Mouse (Mus musculus) liver, embryonic 14.5 days (tissue): ENCODE data around the gene Nup107. TPM values are rescaled to one million over a fixed set of nuclear protein-coding genes. Genes with fewer than 3 reads are reported as not detected.

ENCODE experiments used
- ATAC-seq: fragments of 200-750 bp; cut with Nextera tagmentation; 2 replicates; pipeline ENCODE4 v1.8.0; 2017; ENCODE audit warnings: moderate number of reproducible peaks, mild to moderate bottlenecking, moderate library complexity; ENCODE audit not compliant: insufficient read depth
- DNase-seq, 3 experiments: peaks; one replicate each; pipeline ENCODE4 v3.0.0-alpha.2; 2012 to 2013; ENCODE audit warnings: low read depth in 3 of 3, low spot score in 3 of 3
- H3K27ac ChIP-seq: fragments of 300-500 bp; sonication (generic); 2 replicates; pipeline ENCODE4 v1.5.1; 2014; ENCODE audit warnings: moderate library complexity, mild to moderate bottlenecking, control low read depth, inconsistent platforms
- H3K27me3 ChIP-seq: fragments of 300-500 bp; sonication (generic); 2 replicates; pipeline ENCODE4 v1.6.1; 2014; ENCODE audit warnings: mild to moderate bottlenecking, low read length, moderate library complexity; ENCODE audit not compliant: control insufficient read depth, insufficient read depth
- H3K36me3 ChIP-seq: fragments of 300-500 bp; sonication (generic); replicated peaks from 2 replicates; pipeline ENCODE4 v1.6.1; 2014; ENCODE audit warnings: low read depth; ENCODE audit not compliant: control insufficient read depth, insufficient read depth
- H3K4me1 ChIP-seq, 2 experiments: fragments of 200-500 bp in 1 of 2; fragments of 300-500 bp in 1 of 2; sonication (generic) in 1 of 2; replicated peaks; 2 replicates each; pipeline ENCODE4 v1.6.1; 2012 to 2014; ENCODE audit warnings: antibody characterized with exemption in 1 of 2, inconsistent platforms in 1 of 2, low read length in 1 of 2; ENCODE audit not compliant: control insufficient read depth in 2 of 2, insufficient read depth in 2 of 2
- H3K4me2 ChIP-seq: fragments of 300-500 bp; sonication (generic); 2 replicates; pipeline ENCODE4 v1.6.1; 2014; ENCODE audit warnings: low read depth, mild to moderate bottlenecking, control low read depth, moderate library complexity
- H3K4me3 ChIP-seq, 2 experiments: fragments of 200-500 bp in 1 of 2; fragments of 300-500 bp in 1 of 2; sonication (generic) in 1 of 2; 2 replicates each; pipeline ENCODE4 v1.5.1; 2012 to 2014; ENCODE audit warnings: low read depth in 2 of 2, low read length in 2 of 2, mild to moderate bottlenecking in 2 of 2, control low read depth in 1 of 2, inconsistent platforms in 1 of 2, moderate library complexity in 1 of 2; ENCODE audit not compliant: insufficient read depth in 1 of 2
- H3K9ac ChIP-seq: fragments of 300-500 bp; sonication (generic); replicated peaks from 2 replicates; pipeline ENCODE4 v1.6.1; 2014; ENCODE audit warnings: mild to moderate bottlenecking, control low read depth, moderate library complexity
- H3K9me3 ChIP-seq: fragments of 300-500 bp; sonication (generic); 2 replicates; pipeline ENCODE4 v1.6.1; 2016; ENCODE audit warnings: low read length, mixed read lengths; ENCODE audit not compliant: control insufficient read depth
- CTCF ChIP-seq: IDR thresholded peaks from 2 replicates; pipeline ENCODE4 v1.5.1; 2016; ENCODE audit warnings: antibody characterized with exemption, low read depth, control low read depth
- EP300 ChIP-seq: IDR thresholded peaks from 2 replicates; pipeline ENCODE4 v1.6.1; 2016; ENCODE audit warnings: antibody characterized with exemption, low read depth
- WGBS: fragments of 180-500 bp; shearing (Covaris S2); extraction: QIAGEN DNeasy Blood & Tissue Kit; methylation state at CpG from one replicate; pipeline ENCODE4 v1.1.7; 2014; ENCODE audit not compliant: insufficient replicate concordance; 5-methylcytosine and 5-hydroxymethylcytosine counted together
- polyA plus RNA-seq, 2 experiments: library from polyadenylated mRNA; depleted of rRNA in 1 of 2; stranded (reverse) in 1 of 2; unstranded in 1 of 2; fragments of >200 nt; fragmentation: Nextera tagmentation in 1 of 2; extraction: Ambion mirVana in 1 of 2; gene quantifications; 2 replicates each; pipeline versions ENCODE4 v1.2.1 to v1.2.3; 2012 to 2014

Gene Nup107
- polyA plus RNA-seq (2012; rRNA removed) = 14.9 and 28.8 TPM in 2 replicates
- 45.0 and 46.8 TPM in 2 replicates for polyA plus RNA-seq (2014; fragmentation: Nextera tagmentation; extraction: Ambion mirVana)

GRCm38 (mm10) chr10:117792141-117793091 lies at the start of gene Nup107:
Gene Nup107 (minus strand): TSS chr10:117792705.
- H3K36me3 ChIP-seq = peaks cover 12% of the 10 kb centered on the region
- peak; percentile 98 to 99 (median 98) for DNase-seq
- peaks cover 13 to 15% of the 10 kb centered on the region in 2 experiments for H3K4me1 ChIP-seq
- peak; percentile 98 for ATAC-seq
- H3K27ac ChIP-seq = peak within 1 kb of the TSS; percentile 74
- TF ChIP-seq CTCF (no peak), EP300 (no peak)
- peak within 1 kb of the TSS; percentile 75 for H3K9ac ChIP-seq
- H3K27me3 ChIP-seq = no peaks in the 10 kb centered on the region
- peak within 1 kb of the TSS; percentile 78 to 90 for H3K4me3 ChIP-seq
- peak within 1 kb of the TSS; percentile 95 for H3K4me2 ChIP-seq
- under 1% methylated on average over 75 of the region's 75 CpGs for WGBS
- H3K9me3 ChIP-seq = no peaks in the 10 kb centered on the region

GRCm38 (mm10) chr10:117841765-117842164 lies 49.3 kb upstream of the Nup107 start:
- Histone ChIP-seq H3K4me1 (peaks cover 6 to 19% of the 10 kb centered on the region in 2 experiments), H3K9me3 (no peaks in the 10 kb centered on the region), H3K4me2 (no peak overlapping the region; the same call in 1 of the 2 replicates), H3K27me3 (no peaks in the 10 kb centered on the region), H3K4me3 (no peak overlapping the region), H3K9ac (no peak overlapping the region), H3K27ac (no peak overlapping the region), H3K36me3 (no peaks in the 10 kb centered on the region)
- ATAC-seq (no peak), DNase-seq (no peak)
- WGBS = 65% methylated on average over 1 of the region's 1 CpGs
- TF ChIP-seq CTCF (no peak), EP300 (no peak)

- WGBS = 32% methylated on average over 5 of the region's 5 CpGs
- ATAC-seq = no peak
- Histone ChIP-seq H3K9me3 (no peaks in the 10 kb centered on the region), H3K27ac (no peak overlapping the region), H3K36me3 (no peaks in the 10 kb centered on the region), H3K4me2 (peak overlapping the region; percentile 15; the same call in 1 of the 2 replicates), H3K4me3 (no peak overlapping the region), H3K9ac (no peak overlapping the region), H3K4me1 (peaks cover 4 to 14% of the 10 kb centered on the region in 2 experiments), H3K27me3 (no peaks in the 10 kb centered on the region)
- no peak for DNase-seq
- TF ChIP-seq CTCF (no peak), EP300 (no peak)
Observed at GRCm38 (mm10) chr10:117840431-117840995, 48.0 kb upstream of the Nup107 start.

GRCm38 (mm10) chr10:117839737-117840136 lies 47.2 kb upstream of the Nup107 start:
- WGBS = 80% methylated on average over 3 of the region's 3 CpGs
- H3K4me2 ChIP-seq = no peak overlapping the region
- H3K36me3 ChIP-seq = no peaks in the 10 kb centered on the region
- no peak overlapping the region for H3K9ac ChIP-seq
- no peaks in the 10 kb centered on the region for H3K27me3 ChIP-seq
- H3K27ac ChIP-seq = no peak overlapping the region
- no peak for TF ChIP-seq CTCF
- TF ChIP-seq EP300 = no peak
- H3K9me3 ChIP-seq = no peaks in the 10 kb centered on the region
- H3K4me1 ChIP-seq = peaks cover 4 to 14% of the 10 kb centered on the region in 2 experiments
- DNase-seq = no peak
- no peak for ATAC-seq
- no peak overlapping the region for H3K4me3 ChIP-seq

GRCm38 (mm10) chr10:117838924-117839323 lies 46.4 kb upstream of the Nup107 start:
- 68% methylated on average over 3 of the region's 3 CpGs for WGBS
- H3K4me3 ChIP-seq = no peak overlapping the region
- no peak for DNase-seq
- no peak overlapping the region for H3K9ac ChIP-seq
- no peaks in the 10 kb centered on the region for H3K36me3 ChIP-seq
- no peaks in the 10 kb centered on the region for H3K27me3 ChIP-seq
- TF ChIP-seq EP300 (no peak), CTCF (peak; percentile 60)
- H3K4me2 ChIP-seq = no peak overlapping the region
- no peaks in the 10 kb centered on the region for H3K9me3 ChIP-seq
- no peak overlapping the region for H3K27ac ChIP-seq
- peak; percentile 49 for ATAC-seq
- peaks cover 4 to 14% of the 10 kb centered on the region in 2 experiments for H3K4me1 ChIP-seq
